Mouse (Mus musculus): ENCODE measurements at regions not wholly inside any gene's neighbourhood (a gene's known extent, or its start where the extent isn't known, plus 50 kb on each side); places are given as distances from the start of the nearest gene placed in this dataset.

- H3K9me3 ChIP-seq (ENCODE audit: control insufficient read depth): no peaks in the 10 kb centered on the region
- H3K4me2 ChIP-seq (replicated peaks; ENCODE audit: low read depth): no peak overlapping the region
- H3K27ac ChIP-seq (ENCODE audit: low read depth, low read length): no peak overlapping the region
- no peak for TF ChIP-seq CTCF (IDR thresholded peaks at IDR 0.05; ENCODE audit: low read depth)
- no peaks in the 10 kb centered on the region for H3K36me3 ChIP-seq (ENCODE audit: control insufficient read depth, insufficient read depth)
- ATAC-seq: no peak
- no peaks in the 10 kb centered on the region for H3K27me3 ChIP-seq (replicated peaks; ENCODE audit: control insufficient read depth, insufficient read depth, low read length)
- H3K4me3 ChIP-seq (ENCODE audit: low read depth, low read length): no peak overlapping the region
- no peak overlapping the region for H3K9ac ChIP-seq (ENCODE audit: low read depth, low read length)
- no peaks in the 10 kb centered on the region for H3K4me1 ChIP-seq (replicated peaks; ENCODE audit: control insufficient read depth, insufficient read depth, low read length)
Measured at GRCm38 (mm10) chr9:9548657-9549056, 309.8 kb upstream of the Arhgap42 start.

- Histone ChIP-seq H3K4me1 (replicated peaks; ENCODE audit: control insufficient read depth, insufficient read depth, low read length) (no peaks in the 10 kb centered on the region), H3K36me3 (ENCODE audit: control insufficient read depth, insufficient read depth) (no peaks in the 10 kb centered on the region), H3K9me3 (ENCODE audit: control insufficient read depth) (no peaks in the 10 kb centered on the region), H3K4me3 (ENCODE audit: low read depth, low read length) (no peak overlapping the region), H3K4me2 (replicated peaks; ENCODE audit: low read depth) (no peak overlapping the region), H3K27ac (ENCODE audit: low read depth, low read length) (no peak overlapping the region), H3K27me3 (replicated peaks; ENCODE audit: control insufficient read depth, insufficient read depth, low read length) (no peaks in the 10 kb centered on the region), H3K9ac (ENCODE audit: low read depth, low read length) (no peak overlapping the region)
- ATAC-seq: no peak
- no peak for TF ChIP-seq CTCF (IDR thresholded peaks at IDR 0.05; ENCODE audit: low read depth)
- 78% methylated on average over 3 of the region's 3 CpGs for WGBS
Measured at GRCm38 (mm10) chr9:9547570-9547969, 308.7 kb upstream of the Arhgap42 start.

GRCm38 (mm10) chr9:9547121-9547520 lies 308.2 kb upstream of the Arhgap42 start:
- H3K9ac ChIP-seq (ENCODE audit: low read depth, low read length): no peak overlapping the region
- no peaks in the 10 kb centered on the region for H3K4me1 ChIP-seq (replicated peaks; ENCODE audit: control insufficient read depth, insufficient read depth, low read length)
- ATAC-seq: no peak
- TF ChIP-seq CTCF (IDR thresholded peaks at IDR 0.05; ENCODE audit: low read depth): no peak
- no peaks in the 10 kb centered on the region for H3K36me3 ChIP-seq (ENCODE audit: control insufficient read depth, insufficient read depth)
- no peaks in the 10 kb centered on the region for H3K9me3 ChIP-seq (ENCODE audit: control insufficient read depth)
- 92% methylated on average over 2 of the region's 2 CpGs for WGBS
- H3K4me2 ChIP-seq (replicated peaks; ENCODE audit: low read depth): no peak overlapping the region
- no peaks in the 10 kb centered on the region for H3K27me3 ChIP-seq (replicated peaks; ENCODE audit: control insufficient read depth, insufficient read depth, low read length)
- H3K4me3 ChIP-seq (ENCODE audit: low read depth, low read length): no peak overlapping the region
- H3K27ac ChIP-seq (ENCODE audit: low read depth, low read length): no peak overlapping the region

- Histone ChIP-seq H3K4me1 (replicated peaks; ENCODE audit: control insufficient read depth, insufficient read depth, low read length) (no peaks in the 10 kb centered on the region), H3K27me3 (replicated peaks; ENCODE audit: control insufficient read depth, insufficient read depth, low read length) (no peaks in the 10 kb centered on the region), H3K4me2 (replicated peaks; ENCODE audit: low read depth) (no peak overlapping the region), H3K9ac (ENCODE audit: low read depth, low read length) (no peak overlapping the region), H3K4me3 (ENCODE audit: low read depth, low read length) (no peak overlapping the region), H3K36me3 (ENCODE audit: control insufficient read depth, insufficient read depth) (no peaks in the 10 kb centered on the region), H3K9me3 (ENCODE audit: control insufficient read depth) (no peaks in the 10 kb centered on the region), H3K27ac (ENCODE audit: low read depth, low read length) (no peak overlapping the region)
- WGBS: 75% methylated on average over 2 of the region's 2 CpGs
- no peak for ATAC-seq
- no peak for TF ChIP-seq CTCF (IDR thresholded peaks at IDR 0.05; ENCODE audit: low read depth)
Measured at GRCm38 (mm10) chr9:9500345-9500744, 261.4 kb upstream of the Arhgap42 start.

GRCm38 (mm10) chr9:9493594-9494182 lies 254.8 kb upstream of the Arhgap42 start:
- Histone ChIP-seq H3K36me3 (ENCODE audit: control insufficient read depth, insufficient read depth) (no peaks in the 10 kb centered on the region), H3K4me3 (ENCODE audit: low read depth, low read length) (no peak overlapping the region), H3K27ac (ENCODE audit: low read depth, low read length) (no peak overlapping the region), H3K27me3 (replicated peaks; ENCODE audit: control insufficient read depth, insufficient read depth, low read length) (no peaks in the 10 kb centered on the region), H3K9ac (ENCODE audit: low read depth, low read length) (no peak overlapping the region), H3K9me3 (ENCODE audit: control insufficient read depth) (no peaks in the 10 kb centered on the region), H3K4me1 (replicated peaks; ENCODE audit: control insufficient read depth, insufficient read depth, low read length) (no peaks in the 10 kb centered on the region), H3K4me2 (replicated peaks; ENCODE audit: low read depth) (no peak overlapping the region)
- no peak for ATAC-seq
- 84% methylated on average over 3 of the region's 3 CpGs for WGBS
- no peak for TF ChIP-seq CTCF (IDR thresholded peaks at IDR 0.05; ENCODE audit: low read depth)

GRCm38 (mm10) chr9:9477145-9477544 lies 238.2 kb upstream of the Arhgap42 start:
- no peak overlapping the region for H3K27ac ChIP-seq (ENCODE audit: low read depth, low read length)
- no peaks in the 10 kb centered on the region for H3K9me3 ChIP-seq (ENCODE audit: control insufficient read depth)
- H3K4me1 ChIP-seq (replicated peaks; ENCODE audit: control insufficient read depth, insufficient read depth, low read length): no peaks in the 10 kb centered on the region
- TF ChIP-seq CTCF (IDR thresholded peaks at IDR 0.05; ENCODE audit: low read depth): no peak
- no peak for ATAC-seq
- no peak overlapping the region for H3K9ac ChIP-seq (ENCODE audit: low read depth, low read length)
- no peak overlapping the region for H3K4me3 ChIP-seq (ENCODE audit: low read depth, low read length)
- no peak overlapping the region for H3K4me2 ChIP-seq (replicated peaks; ENCODE audit: low read depth)
- no peaks in the 10 kb centered on the region for H3K27me3 ChIP-seq (replicated peaks; ENCODE audit: control insufficient read depth, insufficient read depth, low read length)
- no peaks in the 10 kb centered on the region for H3K36me3 ChIP-seq (ENCODE audit: control insufficient read depth, insufficient read depth)
